Mouse (Mus musculus) 3T3-L1 (cell line): ENCODE results near the gene Mettl14.
A peak's percentile ranks its signal among the peaks of the same experiment; 100 is the strongest.
"Not testable (repeated sequence)": the region's sequence is repeated elsewhere in the genome, so short reads cannot be mapped to it uniquely, and the experiment has no call there.

Experiments
- DNase-seq: peaks from one replicate; pipeline ENCODE4 v3.0.0-alpha.2; 2015; ENCODE audit warnings: low read depth, low spot score

Gene Mettl14

DNA sequence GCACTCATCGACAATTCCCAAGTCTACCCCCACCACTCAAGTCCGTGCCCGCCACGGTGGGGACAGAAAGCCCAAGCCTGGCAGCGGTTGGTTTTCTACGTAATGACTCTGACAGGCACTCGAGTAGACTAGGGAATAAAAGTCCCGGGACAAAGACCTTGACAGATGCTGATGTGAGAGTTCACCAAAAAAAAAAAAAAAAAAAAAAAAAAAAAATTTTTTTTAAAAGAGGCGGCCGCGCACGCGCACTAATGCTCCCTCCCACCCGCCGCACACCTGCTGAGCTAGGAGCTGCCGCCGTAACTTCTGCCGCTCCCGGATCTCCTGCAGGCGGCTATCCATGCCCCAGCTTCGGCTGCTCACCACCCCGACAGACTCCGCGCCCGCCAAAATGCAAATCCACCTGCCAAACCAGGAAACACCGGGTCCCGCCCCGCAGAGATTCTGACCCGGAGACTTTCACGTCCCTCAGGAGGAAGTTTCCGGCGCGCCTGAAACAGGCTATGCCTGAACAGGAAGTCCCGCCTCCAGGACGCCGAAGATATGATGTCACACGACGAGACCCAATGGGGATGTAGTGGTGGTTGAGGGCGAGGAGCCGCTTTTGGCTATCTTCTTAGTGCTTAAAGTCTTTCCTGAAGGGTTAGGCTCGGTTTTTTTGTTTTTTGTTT lies at the start of gene Mettl14:
TSS of gene Mettl14 (minus strand) at position 623 of the 671 bp plus-strand sequence.
- DNase-seq, result peak; percentile 99

DNA sequence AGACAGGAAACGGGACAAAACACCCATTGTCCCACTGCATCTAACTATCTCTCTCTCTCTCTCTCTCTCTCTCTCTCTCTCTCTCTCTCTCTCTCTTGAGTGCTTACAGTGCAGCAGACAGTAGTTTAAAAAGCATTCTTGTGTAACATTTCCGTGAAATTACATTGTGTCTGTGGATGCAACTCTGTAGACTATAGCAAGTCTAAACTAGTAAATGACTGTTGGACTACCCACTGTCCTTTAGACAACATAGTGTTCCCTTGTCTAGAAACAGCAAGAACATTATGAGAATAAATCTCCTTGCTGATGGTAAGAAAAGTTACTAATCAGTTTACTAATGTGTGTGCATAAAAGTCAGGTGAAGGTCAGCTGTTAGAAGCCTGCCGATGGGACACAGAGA lies 47.5 kb upstream of the Mettl14 start:
- no peak for DNase-seq

DNA sequence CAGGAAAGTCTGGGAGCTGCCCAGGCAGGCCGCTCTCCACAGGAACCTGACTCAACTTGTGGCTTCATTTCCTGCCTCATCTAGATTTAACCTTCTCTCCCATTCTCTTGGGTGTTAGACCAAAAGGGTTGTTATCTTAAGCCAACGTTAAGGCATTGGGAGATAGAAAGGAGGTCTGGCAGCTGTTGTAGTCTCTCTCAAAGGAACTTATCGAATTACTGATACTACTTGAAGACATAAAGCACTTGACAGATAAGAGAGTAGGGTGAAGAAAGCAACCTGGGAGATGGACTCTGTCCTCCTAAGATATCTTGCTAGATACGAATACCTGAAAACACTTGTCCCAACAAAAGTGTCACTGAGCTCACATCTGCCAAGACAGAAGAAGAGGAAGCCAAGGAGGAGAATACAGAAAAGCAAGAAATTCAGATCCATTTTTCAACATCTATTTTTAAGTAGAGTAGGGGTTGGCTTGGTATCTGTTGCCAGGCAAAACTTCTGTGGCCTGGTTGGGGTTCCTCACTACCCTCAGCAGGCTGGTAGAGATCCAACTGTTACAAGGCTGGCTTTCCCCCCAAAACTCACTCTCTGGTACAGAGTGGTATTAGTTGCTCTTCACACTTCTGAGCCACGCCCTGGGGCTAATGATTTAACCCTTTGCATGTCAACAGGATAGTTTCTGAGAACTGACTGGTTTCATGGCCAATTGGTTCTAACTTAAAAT lies 46.2 kb upstream of the Mettl14 start:
- DNase-seq, result no peak

DNA sequence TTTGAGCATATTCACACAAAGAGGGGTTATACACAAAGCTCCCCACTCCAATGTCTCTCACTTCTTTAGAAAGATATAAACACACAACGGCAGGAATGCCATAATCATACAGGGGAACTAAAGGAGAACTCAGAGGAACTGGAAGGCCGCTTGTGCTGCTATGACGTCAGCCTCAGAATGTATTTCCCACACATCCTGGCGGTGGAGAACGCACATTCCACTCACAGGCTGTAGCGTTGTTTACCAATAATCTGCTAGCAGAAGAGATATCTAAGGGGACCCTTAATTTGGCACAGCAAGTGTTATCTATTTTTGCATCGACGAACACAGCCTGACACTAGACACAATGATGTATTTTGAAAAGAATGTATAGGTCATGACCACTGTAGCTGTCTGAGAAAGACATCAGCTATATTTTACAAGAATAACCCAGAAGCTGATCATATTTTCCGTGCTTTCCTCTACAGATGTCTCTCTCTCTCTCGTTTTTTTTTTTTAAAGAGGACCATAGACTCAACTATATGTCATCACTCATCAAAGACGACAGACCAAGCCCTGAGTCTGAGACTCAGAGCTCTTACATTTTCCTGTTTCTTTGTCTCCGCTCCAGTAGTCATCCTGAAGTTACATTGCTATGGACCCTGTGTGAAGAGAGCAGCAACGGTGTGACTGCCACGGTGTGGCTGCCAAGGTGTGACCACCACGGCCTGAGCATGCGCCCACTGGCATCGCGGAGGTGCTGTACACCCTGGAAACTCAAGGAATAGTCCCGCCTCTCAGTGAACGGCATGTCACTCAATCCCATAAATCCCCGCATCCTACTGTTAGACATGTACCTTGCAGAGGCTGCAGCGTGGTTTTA lies 43.9 kb upstream of the Mettl14 start:
- peak; percentile 25 for DNase-seq

DNA sequence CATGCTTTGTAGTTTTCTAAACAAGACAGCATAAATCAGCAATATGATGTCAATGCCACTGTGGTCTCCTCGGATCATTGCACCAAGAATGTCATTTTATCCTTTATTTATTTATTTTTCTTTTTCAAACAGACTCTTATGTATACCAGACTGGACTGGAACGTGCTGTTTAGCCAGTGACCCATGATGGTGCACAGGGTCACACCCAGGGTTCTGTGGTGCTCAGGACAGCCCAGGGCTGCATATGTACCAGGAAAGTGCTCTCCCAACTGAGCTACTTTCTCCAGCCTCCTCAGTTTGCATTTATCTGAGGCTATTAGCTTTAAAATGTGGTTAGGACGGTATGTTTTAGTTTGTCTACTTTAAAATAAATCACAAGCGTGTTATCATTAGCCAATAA lies 42.1 kb upstream of the Mettl14 start:
- no peak for DNase-seq

DNA sequence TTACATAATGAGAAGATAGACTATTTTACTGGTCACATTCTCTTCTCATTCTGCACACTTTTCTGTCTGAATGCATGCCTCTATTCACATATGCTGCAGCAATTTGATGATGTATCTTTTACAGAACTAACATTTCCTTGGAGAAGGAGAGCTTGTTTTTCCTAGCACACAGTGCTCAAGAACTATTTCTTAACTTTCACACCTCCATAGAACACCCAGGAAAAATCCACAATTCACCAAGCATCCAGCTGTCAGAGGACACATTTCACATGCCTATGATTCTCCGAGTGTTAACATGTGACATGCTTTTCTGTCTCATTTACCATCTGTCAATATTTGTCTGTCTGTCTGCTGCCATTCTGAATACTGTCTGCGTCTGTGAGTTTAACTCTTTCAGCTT lies 39.7 kb upstream of the Mettl14 start:
- DNase-seq, result no peak

DNA sequence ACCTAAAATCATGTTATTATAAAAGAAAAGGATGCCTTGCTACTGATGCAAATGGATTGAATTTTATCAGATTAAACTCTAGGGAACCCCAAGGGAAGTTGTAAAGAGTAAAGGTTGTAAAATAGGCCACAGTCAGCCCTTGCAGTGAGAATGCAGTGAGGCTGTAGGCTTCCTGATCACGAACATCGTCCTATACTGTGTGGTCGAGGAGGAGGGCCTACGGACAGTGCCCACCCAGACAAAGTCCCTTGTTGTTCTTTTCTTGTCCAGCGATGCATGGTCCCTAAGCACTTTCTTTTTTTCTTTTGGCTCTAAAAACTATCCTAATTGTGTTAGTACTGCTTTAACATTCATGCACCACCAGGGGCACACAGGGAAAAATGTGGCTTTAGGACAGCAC lies 27.3 kb upstream of the Mettl14 start:
- no peak for DNase-seq

DNA sequence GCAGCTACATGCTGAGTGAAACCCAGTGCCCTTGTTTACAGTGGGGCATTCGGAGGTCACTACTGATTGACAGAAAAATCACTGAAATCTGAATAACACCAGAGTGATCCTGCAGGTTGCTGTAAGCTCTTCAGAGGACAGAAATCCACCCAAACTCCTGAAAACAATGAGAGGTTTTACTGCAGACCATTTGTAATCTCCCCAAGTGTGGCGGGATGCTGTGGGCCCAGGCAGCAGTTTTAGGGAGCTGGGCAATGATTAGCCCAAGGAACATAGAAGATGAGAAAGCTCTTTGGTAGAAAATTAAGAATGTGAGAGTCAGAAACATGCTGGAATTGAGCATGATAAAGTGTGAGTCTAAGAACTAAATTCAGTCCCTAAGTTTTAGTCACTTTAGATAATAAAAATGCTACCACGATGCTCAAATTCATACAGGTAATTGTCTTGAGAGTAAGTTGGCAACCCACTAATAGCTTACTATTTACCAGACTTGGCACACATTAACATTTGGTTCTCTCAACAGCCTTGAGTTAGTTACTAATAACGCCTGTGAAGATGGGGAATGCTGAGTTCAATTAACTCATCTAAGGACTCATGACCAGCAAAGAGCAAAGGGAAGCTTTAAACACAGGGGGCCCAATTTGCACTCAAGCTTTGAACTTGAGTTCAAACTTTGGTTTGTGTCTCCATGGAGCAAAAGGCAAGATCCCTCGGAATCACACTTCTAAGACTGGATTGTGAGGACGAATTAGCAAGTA lies 26.1 kb upstream of the Mettl14 start:
- no peak for DNase-seq

DNA sequence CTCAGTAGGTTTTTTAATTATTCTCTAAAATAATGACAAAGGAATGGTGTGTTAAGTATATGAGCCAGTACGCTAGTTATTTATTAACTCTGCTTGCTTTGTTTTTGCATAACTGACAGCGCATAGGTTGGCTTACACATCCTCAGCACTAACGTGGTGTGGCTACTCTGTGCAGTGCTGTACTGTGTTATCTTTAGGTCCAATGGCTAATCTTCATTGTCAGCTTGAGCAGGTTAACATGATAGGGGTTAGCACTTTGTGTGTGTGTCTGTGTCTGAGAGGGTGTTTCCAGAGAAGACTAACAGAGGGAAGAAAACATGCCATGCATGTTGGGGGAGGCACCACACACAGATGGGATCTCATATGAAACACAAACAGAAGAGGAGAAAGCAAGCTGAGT lies 19.0 kb upstream of the Mettl14 start:
- no peak for DNase-seq

DNA sequence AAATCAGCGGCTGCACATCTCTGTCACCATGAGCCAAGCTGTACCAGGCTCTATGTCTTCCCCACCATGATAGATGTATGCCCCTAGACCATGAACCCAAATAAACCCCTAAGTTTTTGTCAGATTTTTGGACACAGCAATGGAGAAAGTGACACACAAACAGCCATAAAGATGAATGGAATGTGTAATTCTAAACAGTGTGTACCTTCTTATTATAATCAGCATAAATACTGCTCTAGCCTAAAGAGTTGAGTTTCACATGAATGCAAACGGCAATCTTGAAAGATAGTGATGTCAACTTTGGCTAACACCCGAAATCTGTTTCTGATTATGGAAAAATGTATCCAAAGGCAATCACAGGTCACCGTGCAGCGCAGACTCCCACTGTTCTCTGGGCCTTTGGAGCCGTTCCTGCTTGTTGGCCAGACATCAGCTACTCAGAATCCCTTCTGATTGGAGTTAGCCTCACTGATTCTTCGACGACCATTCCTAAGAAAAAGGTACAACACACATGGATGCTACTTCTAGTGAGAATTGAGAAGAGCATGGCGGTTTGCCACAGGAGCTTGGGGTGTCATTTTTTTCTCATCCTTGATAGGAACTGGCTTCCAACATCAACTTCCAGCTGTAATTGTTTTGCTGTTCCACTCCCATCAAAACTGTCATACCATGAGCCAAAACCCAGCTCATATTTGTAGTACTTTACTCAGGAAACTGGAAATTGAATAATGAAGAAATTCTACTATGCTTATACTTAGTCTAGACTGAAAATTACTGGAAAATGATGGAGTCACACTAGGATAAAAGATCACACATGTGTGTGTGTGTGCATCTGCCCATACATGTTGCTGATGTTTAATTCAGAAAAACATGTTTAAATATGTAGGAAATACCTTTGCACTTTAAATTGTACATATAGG lies 11.9 kb upstream of the Mettl14 start:
- peak; percentile 69 for DNase-seq

DNA sequence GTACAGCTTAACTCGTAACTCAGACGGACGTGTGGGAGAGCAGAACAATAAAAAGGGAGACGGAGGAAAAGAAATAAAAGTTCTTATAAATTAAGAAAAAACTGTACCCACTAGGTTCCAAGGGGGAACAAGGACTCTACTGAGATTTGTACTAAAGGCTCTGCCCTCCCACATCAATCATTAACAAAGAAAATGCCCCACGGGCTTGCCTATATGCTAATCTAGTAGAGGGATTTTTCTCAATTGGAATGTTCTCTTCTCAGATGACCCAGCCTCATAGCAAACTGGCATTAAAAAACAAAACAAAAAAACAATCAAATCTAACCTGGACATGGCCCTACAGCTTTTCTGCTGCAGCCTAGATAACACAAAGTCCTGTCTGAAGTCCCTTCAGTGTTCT lies 9.7 kb upstream of the Mettl14 start:
- no peak for DNase-seq

DNA sequence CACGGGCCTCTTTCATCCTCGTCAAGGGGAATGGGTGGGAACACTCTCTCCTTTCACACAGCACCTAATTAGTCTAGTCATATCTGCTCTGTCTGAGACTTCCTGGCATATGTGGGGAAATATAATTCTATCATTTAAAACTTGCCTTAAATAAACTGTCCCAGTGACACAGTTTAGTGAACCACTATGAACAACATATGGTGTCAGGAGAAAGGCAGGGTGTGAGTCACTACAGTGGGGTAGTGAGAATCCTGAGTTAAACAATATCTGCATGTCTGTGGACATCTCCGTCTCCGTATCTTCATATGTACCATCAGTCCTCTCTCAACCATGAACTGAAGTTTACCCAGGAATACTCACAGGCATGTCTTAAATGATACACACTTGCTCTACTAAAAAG lies 5.3 kb upstream of the Mettl14 start:
- DNase-seq, result no peak

DNA sequence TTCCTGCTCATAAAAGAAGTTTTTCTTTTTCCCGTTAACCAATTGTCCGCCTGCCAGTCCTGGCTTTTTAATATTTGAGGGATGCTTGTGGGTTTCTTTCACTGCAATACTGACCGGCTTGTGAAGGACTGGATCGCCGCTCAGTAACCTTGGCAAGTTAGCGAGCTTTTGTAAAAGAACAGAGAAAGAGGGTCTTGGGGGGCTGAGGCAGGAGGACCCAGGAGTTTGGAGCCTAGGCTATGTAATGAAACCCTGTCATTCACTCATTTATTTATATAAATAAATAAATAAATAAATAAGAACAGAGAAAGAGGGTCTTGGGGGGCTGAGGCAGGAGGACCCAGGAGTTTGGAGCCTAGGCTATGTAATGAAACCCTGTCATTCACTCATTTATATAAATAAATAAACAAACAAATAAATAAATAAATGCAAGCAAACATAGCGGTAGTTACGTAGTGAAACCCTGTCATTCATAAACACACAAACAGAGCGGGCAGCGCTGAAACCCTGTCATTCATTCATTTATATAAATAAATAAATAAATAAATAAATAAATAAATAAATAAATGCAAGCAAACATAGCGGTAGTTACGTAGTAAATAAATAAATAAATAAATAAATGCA lies 361 bp upstream of the Mettl14 start:
- not testable (repeated sequence) for DNase-seq

DNA sequence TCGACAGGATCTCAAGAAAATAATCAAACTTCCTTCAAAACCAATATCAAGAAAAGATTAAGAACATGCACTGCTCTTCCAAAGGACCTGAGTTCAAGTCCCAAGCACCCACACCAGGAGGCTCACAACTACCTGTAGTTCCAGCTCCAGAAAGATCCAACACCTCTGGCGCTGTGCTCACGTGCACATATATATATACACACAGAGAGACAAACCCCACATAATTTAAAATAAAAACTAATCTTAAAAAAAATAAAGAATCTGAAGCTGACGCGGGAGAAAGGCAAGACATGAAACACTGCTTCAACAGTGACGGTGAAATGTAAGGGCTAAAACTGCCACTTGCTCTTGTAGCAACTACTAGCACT lies 806 bp downstream of the Mettl14 start:
- no peak for DNase-seq

DNA sequence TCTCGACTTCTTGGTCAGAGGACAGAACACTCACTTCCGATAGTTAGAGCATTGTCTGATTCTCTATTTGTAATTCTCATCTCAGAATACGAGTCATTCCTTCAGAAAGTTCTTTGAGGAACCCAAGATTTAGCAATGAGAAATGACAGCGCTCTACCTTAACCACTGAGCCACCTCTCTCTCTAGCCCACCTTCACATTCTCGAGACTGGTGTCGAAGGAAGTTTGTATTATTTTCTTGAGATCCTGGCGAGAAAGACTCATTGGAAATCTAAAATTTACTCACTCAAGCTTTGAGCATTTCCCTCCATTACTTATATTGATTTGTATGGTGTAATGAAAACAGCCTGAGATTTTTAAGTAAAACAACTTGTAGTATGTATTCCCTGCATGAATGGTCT lies 1.5 kb downstream of the Mettl14 start:
- DNase-seq, result no peak

DNA sequence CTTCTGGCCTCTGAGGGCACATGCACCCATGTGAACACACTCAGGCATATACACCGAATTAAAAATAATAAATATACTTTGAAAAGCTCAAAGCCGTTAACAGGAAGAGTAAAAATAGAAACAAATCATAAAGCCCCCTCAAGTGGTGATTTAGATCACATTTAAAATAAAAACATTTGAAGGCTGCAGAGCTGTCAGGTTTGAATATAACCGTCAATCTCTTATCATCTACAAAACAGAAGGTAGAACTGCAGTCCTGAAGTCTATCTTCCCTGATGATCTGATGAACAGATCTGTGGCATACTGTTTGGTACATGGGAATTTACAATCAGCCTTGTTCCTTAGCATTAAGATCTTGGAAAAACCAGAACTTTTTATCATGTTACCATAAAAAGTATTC lies 9.3 kb downstream of the Mettl14 start:
- DNase-seq, result no peak

DNA sequence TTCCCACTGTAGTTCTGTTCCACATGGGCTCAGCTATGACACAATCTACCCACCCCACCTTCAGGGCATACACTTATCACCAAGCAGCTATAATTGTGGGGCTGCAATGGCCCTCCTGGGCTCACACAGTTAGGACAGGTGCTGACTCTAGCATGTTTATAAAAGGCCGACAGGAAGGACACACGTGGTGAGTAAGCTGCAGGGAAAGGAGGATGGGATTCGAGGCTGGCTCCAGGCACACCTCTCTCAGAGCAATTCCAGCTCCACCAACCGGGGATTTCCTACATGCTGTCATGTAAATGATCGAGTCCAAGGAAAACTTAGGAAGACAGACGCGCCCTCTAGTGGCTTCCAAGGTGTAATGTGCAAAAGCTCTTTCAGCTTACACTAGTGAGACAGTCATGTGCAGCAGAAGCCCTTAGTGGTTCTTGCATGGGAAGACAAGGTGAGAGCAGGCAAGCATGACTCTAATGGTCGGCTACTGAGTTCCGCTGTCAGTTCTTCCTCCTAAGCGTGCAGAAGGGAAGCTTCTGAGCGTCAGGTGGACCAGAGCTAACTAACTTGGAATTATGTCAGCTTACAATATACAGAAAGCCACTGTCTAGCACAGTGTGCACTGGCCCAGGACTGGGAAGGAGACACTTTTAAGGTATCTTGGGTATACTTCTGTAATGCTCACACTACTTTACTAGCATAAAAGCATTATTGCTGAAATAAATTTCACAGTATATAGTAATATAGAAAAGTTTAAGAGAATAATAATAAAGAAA lies 14.0 kb downstream of the Mettl14 start:
- peak; percentile 98 for DNase-seq

DNA sequence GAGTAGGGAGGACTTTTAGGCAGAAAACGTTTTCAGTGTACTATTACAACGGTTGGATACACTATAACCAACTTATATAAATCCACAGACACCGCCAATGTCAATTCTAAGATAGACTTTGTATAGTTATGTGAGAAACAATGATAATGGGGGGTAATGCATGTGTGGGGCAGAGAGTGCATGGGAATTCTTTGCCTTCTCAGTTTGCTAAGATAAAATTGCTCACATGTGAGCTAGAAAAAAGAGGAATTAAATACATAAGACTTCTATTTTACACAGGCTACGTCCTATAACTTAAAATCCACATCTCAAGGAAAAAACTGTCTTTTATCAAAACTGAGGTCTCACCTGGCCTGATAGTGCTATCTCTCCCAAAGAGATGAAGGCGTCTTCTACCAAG lies 15.0 kb downstream of the Mettl14 start:
- DNase-seq, result no peak

DNA sequence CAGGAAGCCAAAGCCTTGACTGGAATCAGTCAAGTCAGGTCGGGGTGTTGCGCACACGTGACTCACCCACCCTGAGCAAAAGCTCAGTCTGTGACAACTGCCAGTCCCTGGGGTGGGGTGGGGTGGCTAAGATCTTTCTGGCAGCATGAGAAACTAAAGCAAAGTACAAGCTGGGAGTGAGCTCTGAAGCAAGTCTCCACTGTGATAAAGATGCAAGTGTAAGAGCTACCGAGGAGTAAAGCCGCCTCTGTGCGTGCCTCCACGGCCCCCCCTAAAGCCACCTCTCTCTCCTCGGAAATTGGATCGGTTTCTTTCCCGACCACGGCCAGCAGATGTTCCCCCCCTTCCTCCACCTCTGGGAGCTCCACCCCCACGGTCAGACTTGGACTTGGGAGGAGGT lies 16.7 kb downstream of the Mettl14 start:
- DNase-seq, result no peak

DNA sequence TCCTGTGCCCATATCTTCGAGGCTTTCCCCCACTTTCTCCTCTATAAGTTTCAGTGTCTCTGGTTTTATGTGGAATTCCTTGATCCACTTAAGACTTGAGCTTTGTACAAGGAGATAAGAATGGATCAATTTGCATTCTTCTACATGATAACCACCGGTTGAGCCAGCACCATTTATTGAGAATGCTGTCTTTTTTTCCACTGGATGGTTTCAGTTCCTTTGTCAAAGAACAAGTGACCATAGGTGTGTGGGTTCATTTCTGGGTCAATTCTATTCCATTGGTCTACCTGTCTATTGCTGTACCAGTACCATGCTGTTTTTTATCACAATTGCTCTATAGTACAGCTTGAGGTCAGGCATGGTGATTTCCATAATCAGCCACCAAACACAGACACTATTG lies 19.1 kb downstream of the Mettl14 start:
- not testable (repeated sequence) for DNase-seq
